Mouse (Mus musculus) forebrain, embryonic 14.5 days (tissue): Measurements from ENCODE around the gene Glod4. TPM values are rescaled to one million over a fixed set of nuclear protein-coding genes. Genes with fewer than 3 reads are reported as not detected.

Experiments used
- ATAC-seq: fragments of 200-750 bp; cut with Nextera tagmentation; 2 replicates; pipeline ENCODE4 v1.8.0; 2017; ENCODE audit warnings: mild to moderate bottlenecking, moderate library complexity
- DNase-seq: peaks from one replicate; pipeline ENCODE4 v3.0.0-alpha.2; 2015; ENCODE audit warnings: low spot score
- H3K27ac ChIP-seq: fragments of 300-500 bp; sonication (generic); 2 replicates; pipeline ENCODE4 v1.5.1; 2014; ENCODE audit warnings: low read depth, mild to moderate bottlenecking, control low read depth, low read length, moderate library complexity
- H3K27me3 ChIP-seq: fragments of 300-500 bp; sonication (generic); replicated peaks from 2 replicates; pipeline ENCODE4 v1.6.1; 2014; ENCODE audit warnings: low read length, control low read depth, mixed read lengths; ENCODE audit not compliant: control insufficient read depth, insufficient read depth
- H3K36me3 ChIP-seq: fragments of 300-500 bp; sonication (generic); 2 replicates; pipeline ENCODE4 v1.6.1; 2014; ENCODE audit warnings: low read length, control low read depth; ENCODE audit not compliant: control insufficient read depth, insufficient read depth
- H3K4me1 ChIP-seq: fragments of 300-500 bp; sonication (generic); 2 replicates; pipeline ENCODE4 v1.6.1; 2014; ENCODE audit warnings: antibody characterized with exemption, low read length, control low read depth; ENCODE audit not compliant: control insufficient read depth, insufficient read depth
- H3K4me2 ChIP-seq: fragments of 300-500 bp; sonication (generic); 2 replicates; pipeline ENCODE4 v1.6.1; 2014; ENCODE audit warnings: mild to moderate bottlenecking, control low read depth, low read length
- H3K4me3 ChIP-seq: fragments of 300-500 bp; sonication (generic); 2 replicates; pipeline ENCODE4 v1.5.1; 2014; ENCODE audit warnings: low read depth, low read length, control low read depth
- H3K9ac ChIP-seq: fragments of 300-500 bp; sonication (generic); 2 replicates; pipeline ENCODE4 v1.6.1; 2014; ENCODE audit warnings: mild to moderate bottlenecking, low read length, control low read depth, moderate library complexity
- H3K9me3 ChIP-seq: fragments of 300-500 bp; sonication (generic); replicated peaks from 2 replicates; pipeline ENCODE4 v1.6.1; 2016; ENCODE audit warnings: low read length, control low read depth, mixed read lengths; ENCODE audit not compliant: control insufficient read depth
- WGBS: fragments of 180-500 bp; shearing (Covaris S2); extraction: QIAGEN DNeasy Blood & Tissue Kit; methylation state at CpG from one replicate; pipeline ENCODE4 v1.1.7; 2014; 5-methylcytosine and 5-hydroxymethylcytosine counted together
- polyA plus RNA-seq: library from polyadenylated mRNA; unstranded; fragments of >200 nt; fragmentation: Nextera tagmentation; extraction: Ambion mirVana; gene quantifications from 2 replicates; pipeline ENCODE4 v1.2.1, GENCODE M21; 2014

The Glod4 gene
- polyA plus RNA-seq, 1 experiment from 2014 or later = 144 TPM

GRCm38 (mm10) chr11:76285431-76286075, 42.0 kb upstream of the Glod4 start:
- Histone ChIP-seq H3K27ac (no peak overlapping the region), H3K36me3 (no peaks in the 10 kb centered on the region), H3K9ac (no peak overlapping the region), H3K4me1 (peaks cover 24% of the 10 kb centered on the region), H3K4me3 (no peak overlapping the region), H3K27me3 (no peaks in the 10 kb centered on the region), H3K4me2 (no peak overlapping the region), H3K9me3 (no peaks in the 10 kb centered on the region)
- DNase-seq = no peak
- no peak for ATAC-seq
- 70% methylated on average over 7 of the region's 7 CpGs for WGBS

GRCm38 (mm10) chr11:76283841-76284240, 40.3 kb upstream of the Glod4 start:
- WGBS = 93% methylated on average over 6 of the region's 6 CpGs

GRCm38 (mm10) chr11:76279971-76280370, 36.4 kb upstream of the Glod4 start:
- Histone ChIP-seq H3K4me3 (no peak overlapping the region), H3K27me3 (no peaks in the 10 kb centered on the region), H3K36me3 (no peaks in the 10 kb centered on the region), H3K27ac (no peak overlapping the region), H3K4me2 (no peak overlapping the region), H3K9me3 (no peaks in the 10 kb centered on the region), H3K4me1 (peaks cover 5% of the 10 kb centered on the region), H3K9ac (no peak overlapping the region)
- ATAC-seq (no peak), DNase-seq (no peak)
- 34% methylated on average over 2 of the region's 2 CpGs for WGBS

More at GRCm38 (mm10) chr11:76283841-76284240, 40.3 kb upstream of the Glod4 start:
- Histone ChIP-seq H3K9me3 (no peaks in the 10 kb centered on the region), H3K4me1 (peaks cover 16% of the 10 kb centered on the region), H3K4me3 (no peak overlapping the region), H3K36me3 (no peaks in the 10 kb centered on the region), H3K4me2 (no peak overlapping the region), H3K27me3 (no peaks in the 10 kb centered on the region), H3K27ac (no peak overlapping the region), H3K9ac (no peak overlapping the region)
- ATAC-seq (no peak), DNase-seq (no peak)

GRCm38 (mm10) chr11:76278960-76279852, 35.7 kb upstream of the Glod4 start:
- Histone ChIP-seq H3K4me2 (no peak overlapping the region), H3K36me3 (no peaks in the 10 kb centered on the region), H3K27me3 (no peaks in the 10 kb centered on the region), H3K27ac (peak overlapping the region; percentile 48; the same call in 1 of the 2 replicates), H3K9ac (no peak overlapping the region), H3K4me3 (no peak overlapping the region), H3K4me1 (peaks cover 5% of the 10 kb centered on the region), H3K9me3 (no peaks in the 10 kb centered on the region)
- DNase-seq (peak; percentile 65), ATAC-seq (peak; percentile 50; the same call in 1 of the 2 replicates)
- 40% methylated on average over 14 of the region's 14 CpGs for WGBS

GRCm38 (mm10) chr11:76272440-76272839, 28.9 kb upstream of the Glod4 start:
- Histone ChIP-seq H3K9me3 (no peaks in the 10 kb centered on the region), H3K27ac (no peak overlapping the region), H3K36me3 (peaks cover 5% of the 10 kb centered on the region; the same call in 1 of the 2 replicates), H3K4me1 (peaks cover 9% of the 10 kb centered on the region), H3K4me2 (no peak overlapping the region), H3K27me3 (no peaks in the 10 kb centered on the region), H3K9ac (no peak overlapping the region), H3K4me3 (no peak overlapping the region)
- ATAC-seq = no peak
- 78% methylated on average over 4 of the region's 4 CpGs for WGBS
- peak; percentile 50 for DNase-seq

GRCm38 (mm10) chr11:76268521-76269065, 25.1 kb upstream of the Glod4 start:
- peak overlapping the region; percentile 59; the same call in 1 of the 2 replicates for H3K27ac ChIP-seq
- no peak overlapping the region for H3K9ac ChIP-seq
- no peaks in the 10 kb centered on the region for H3K27me3 ChIP-seq
- no peaks in the 10 kb centered on the region for H3K9me3 ChIP-seq
- ATAC-seq (no peak), DNase-seq (no peak)
- H3K4me3 ChIP-seq = no peak overlapping the region
- peaks cover 5% of the 10 kb centered on the region; the same call in 1 of the 2 replicates for H3K36me3 ChIP-seq
- H3K4me1 ChIP-seq = peaks cover 14% of the 10 kb centered on the region
- H3K4me2 ChIP-seq = no peak overlapping the region
- 38% methylated on average over 6 of the region's 6 CpGs for WGBS

GRCm38 (mm10) chr11:76268001-76268459, 24.5 kb upstream of the Glod4 start:
- peak; percentile 72 for ATAC-seq
- no peak overlapping the region for H3K9ac ChIP-seq
- no peaks in the 10 kb centered on the region for H3K27me3 ChIP-seq
- peak; percentile 81 for DNase-seq
- 4% methylated on average over 5 of the region's 5 CpGs for WGBS
- no peaks in the 10 kb centered on the region for H3K9me3 ChIP-seq
- peaks cover 5% of the 10 kb centered on the region; the same call in 1 of the 2 replicates for H3K36me3 ChIP-seq
- no peak overlapping the region for H3K4me2 ChIP-seq
- H3K4me1 ChIP-seq = peaks cover 17% of the 10 kb centered on the region
- H3K27ac ChIP-seq = peak overlapping the region; percentile 59
- H3K4me3 ChIP-seq = no peak overlapping the region

GRCm38 (mm10) chr11:76267550-76267949, 24.0 kb upstream of the Glod4 start:
- ATAC-seq (peak; percentile 35; the same call in 1 of the 2 replicates), DNase-seq (no peak)
- Histone ChIP-seq H3K4me2 (no peak overlapping the region), H3K27ac (peak overlapping the region; percentile 59), H3K4me1 (peaks cover 22% of the 10 kb centered on the region), H3K27me3 (no peaks in the 10 kb centered on the region), H3K4me3 (no peak overlapping the region), H3K9ac (no peak overlapping the region), H3K9me3 (no peaks in the 10 kb centered on the region), H3K36me3 (peaks cover 5% of the 10 kb centered on the region; the same call in 1 of the 2 replicates)
- 27% methylated on average over 7 of the region's 7 CpGs for WGBS
